Mouse (Mus musculus) brain, embryonic 14.5 days (tissue): Measurements from ENCODE around the gene Tmem87a.

Experiments
- CTCF ChIP-seq: fragments of 200-500 bp; IDR thresholded peaks from 2 replicates; pipeline ENCODE4 v1.5.1; 2012; ENCODE audit warnings: inconsistent platforms, mild to moderate bottlenecking, moderate library complexity, borderline replicate concordance; ENCODE audit not compliant: insufficient read depth, insufficient read length; ENCODE audit errors: extremely low read depth
- POLR2A ChIP-seq: fragments of 200-500 bp; IDR thresholded peaks from 2 replicates; pipeline ENCODE4 v1.6.1; 2012; ENCODE audit warnings: mild to moderate bottlenecking, inconsistent platforms, borderline replicate concordance; ENCODE audit not compliant: poor library complexity, insufficient read depth, insufficient read length, severe bottlenecking; ENCODE audit errors: extremely low read depth

- TF ChIP-seq CTCF: no peak
- TF ChIP-seq POLR2A: no peak
These were observed 66.0 kb downstream of the Tmem87a start for GRCm38 (mm10) chr2:120337886-120338285.
